Mouse (Mus musculus): ENCODE results near the gene Itih4.

The Itih4 gene

GRCm38 (mm10) chr14:30886204-30886603 lies at the start of gene Itih4:
Gene Itih4, plus strand, starts transcription at chr14:30886476.
- no peak for DNase-seq (ENCODE audit: low spot score)

GRCm38 (mm10) chr14:30837416-30837996 lies 48.8 kb upstream of the Itih4 start:
- no peak for DNase-seq (ENCODE audit: low spot score)

- DNase-seq (ENCODE audit: low spot score), result no peak
Measured at GRCm38 (mm10) chr14:30843701-30844100, 42.6 kb upstream of the Itih4 start.

- no peak for DNase-seq (ENCODE audit: low spot score)
Measured at GRCm38 (mm10) chr14:30850504-30850903, 35.8 kb upstream of the Itih4 start.

- no peak for DNase-seq (ENCODE audit: low spot score)
Measured at GRCm38 (mm10) chr14:30852325-30852724, 34.0 kb upstream of the Itih4 start.

GRCm38 (mm10) chr14:30855316-30855715 lies 31.0 kb upstream of the Itih4 start:
- DNase-seq (ENCODE audit: low spot score), result no peak

GRCm38 (mm10) chr14:30856885-30857507 lies 29.3 kb upstream of the Itih4 start:
- no peak for DNase-seq (ENCODE audit: low spot score)

- no peak for DNase-seq (ENCODE audit: low spot score)
Measured at GRCm38 (mm10) chr14:30857990-30858389, 28.3 kb upstream of the Itih4 start.

GRCm38 (mm10) chr14:30861421-30862125 lies 24.7 kb upstream of the Itih4 start:
- DNase-seq (ENCODE audit: low spot score), result no peak

- no peak for DNase-seq (ENCODE audit: low spot score)
Measured at GRCm38 (mm10) chr14:30862368-30862767, 23.9 kb upstream of the Itih4 start.

- no peak for DNase-seq (ENCODE audit: low spot score)
Measured at GRCm38 (mm10) chr14:30865311-30865710, 21.0 kb upstream of the Itih4 start.

- DNase-seq (ENCODE audit: low spot score), result peak; percentile 46
Measured at GRCm38 (mm10) chr14:30867042-30867441, 19.2 kb upstream of the Itih4 start.

- no peak for DNase-seq (ENCODE audit: low spot score)
Measured at GRCm38 (mm10) chr14:30868826-30869225, 17.4 kb upstream of the Itih4 start.

- DNase-seq (ENCODE audit: low spot score), result no peak
Measured at GRCm38 (mm10) chr14:30869391-30869801, 16.9 kb upstream of the Itih4 start.

GRCm38 (mm10) chr14:30870206-30871147 lies 15.8 kb upstream of the Itih4 start:
- DNase-seq (ENCODE audit: low spot score), result no peak

GRCm38 (mm10) chr14:30874095-30874700 lies 12.1 kb upstream of the Itih4 start:
- no peak for DNase-seq (ENCODE audit: low spot score)

GRCm38 (mm10) chr14:30875130-30875865 lies 11.0 kb upstream of the Itih4 start:
- no peak for DNase-seq (ENCODE audit: low spot score)

- no peak for DNase-seq (ENCODE audit: low spot score)
Measured at GRCm38 (mm10) chr14:30875955-30876354, 10.3 kb upstream of the Itih4 start.

- DNase-seq (ENCODE audit: low spot score), result no peak
Measured at GRCm38 (mm10) chr14:30876451-30876850, 9.8 kb upstream of the Itih4 start.

GRCm38 (mm10) chr14:30877827-30878226 lies 8.4 kb upstream of the Itih4 start:
- no peak for DNase-seq (ENCODE audit: low spot score)

- no peak for DNase-seq (ENCODE audit: low spot score)
Measured at GRCm38 (mm10) chr14:30878958-30879571, 7.2 kb upstream of the Itih4 start, which contains the start of gene Mustn1. Gene Mustn1, plus strand, starts transcription at chr14:30879200.
